Mouse (Mus musculus): Measurements from ENCODE around the gene Zfp64.

DNA sequence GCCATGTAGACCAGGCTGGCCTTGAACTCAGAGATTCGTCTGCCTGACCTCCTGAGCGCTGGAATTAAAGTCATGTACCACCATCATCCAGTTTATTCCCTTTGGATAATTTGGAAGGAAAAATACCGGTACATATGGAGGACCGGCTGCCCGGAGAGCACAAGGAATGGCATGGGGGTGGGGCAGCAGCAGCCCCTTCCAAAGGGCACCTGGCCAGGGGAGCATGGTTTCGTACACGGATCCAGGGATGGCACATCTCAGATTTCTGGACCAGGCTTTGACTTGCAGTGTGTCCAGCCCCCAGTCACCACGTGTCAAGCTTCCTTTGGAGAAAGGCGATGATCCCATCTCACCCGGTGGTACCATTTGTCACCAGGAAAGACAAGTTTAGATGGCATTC lies 78.8 kb downstream of the Zfp64 start:
- TF ChIP-seq CTCF (IDR thresholded peaks at IDR 0.05; ENCODE audit: extremely low read depth, insufficient read length, insufficient replicate concordance, low read depth, low read length) (no peak), POLR2A (IDR thresholded peaks at IDR 0.05; ENCODE audit: low read depth, low read length) (no peak)
